Mouse (Mus musculus) small intestine, adult 2 months (tissue): ENCODE data around the gene Hdac9. TPM values are rescaled to one million over a fixed set of nuclear protein-coding genes. Genes with fewer than 3 reads are reported as not detected.

Experiments
- H3K27ac ChIP-seq: fragments of 200-500 bp; 2 replicates; pipeline ENCODE4 v1.5.1; 2012; ENCODE audit warnings: low read depth, low read length, control low read depth, inconsistent platforms; ENCODE audit not compliant: insufficient read depth
- H3K27me3 ChIP-seq: fragments of 200-500 bp; 2 replicates; pipeline ENCODE4 v1.6.1; 2012; ENCODE audit warnings: mild to moderate bottlenecking, moderate library complexity, low read length, inconsistent platforms; ENCODE audit not compliant: control insufficient read depth, insufficient read depth
- H3K36me3 ChIP-seq: fragments of 200-500 bp; 2 replicates; pipeline ENCODE4 v1.6.1; 2012; ENCODE audit warnings: mild to moderate bottlenecking, low read length, control low read depth, inconsistent platforms; ENCODE audit not compliant: control insufficient read depth, insufficient read depth
- H3K4me1 ChIP-seq: fragments of 200-500 bp; 2 replicates; pipeline ENCODE4 v1.6.1; 2012; ENCODE audit warnings: low read length, inconsistent platforms, mixed read lengths; ENCODE audit not compliant: control insufficient read depth, insufficient read depth, insufficient read length
- H3K4me3 ChIP-seq: fragments of 200-500 bp; 2 replicates; pipeline ENCODE4 v1.5.1; 2012; ENCODE audit warnings: low read depth, mild to moderate bottlenecking, control low read depth, inconsistent platforms, low read length, moderate library complexity
- CTCF ChIP-seq: fragments of 200-500 bp; IDR thresholded peaks from 2 replicates; pipeline ENCODE4 v1.5.1; 2012; ENCODE audit warnings: low read depth, mild to moderate bottlenecking, control low read depth, inconsistent platforms, low read length, moderate library complexity, mixed read lengths; ENCODE audit not compliant: insufficient replicate concordance, insufficient read length; ENCODE audit errors: extremely low read depth
- POLR2A ChIP-seq: fragments of 200-500 bp; IDR thresholded peaks from 2 replicates; pipeline ENCODE4 v1.6.1; 2012; ENCODE audit warnings: low read depth, mild to moderate bottlenecking, control low read depth, inconsistent platforms, low read length, moderate library complexity
- WGBS: fragments of 180-500 bp; shearing (Covaris S2); methylation state at CpG from one replicate; pipeline ENCODE4 v1.1.7; 2018; 5-methylcytosine and 5-hydroxymethylcytosine counted together
- polyA plus RNA-seq: library from polyadenylated mRNA; depleted of rRNA; stranded (reverse); fragments of >200 nt; gene quantifications from 2 replicates; pipeline ENCODE4 v1.2.3, GENCODE M21; 2012

Gene Hdac9
- polyA plus RNA-seq, 1 experiment: 0.84 TPM

- 65% methylated on average over 2 of the region's 2 CpGs for WGBS
- H3K27ac ChIP-seq: no peak overlapping the region
- H3K36me3 ChIP-seq: no peaks in the 10 kb centered on the region
- H3K27me3 ChIP-seq: no peaks in the 10 kb centered on the region
- TF ChIP-seq POLR2A: no peak
- TF ChIP-seq CTCF: no peak
- no peak overlapping the region for H3K4me3 ChIP-seq
- H3K4me1 ChIP-seq: no peaks in the 10 kb centered on the region
These were observed 395.4 kb downstream of the Hdac9 start for GRCm38 (mm10) chr12:34521468-34521867.

GRCm38 (mm10) chr12:34516769-34517562 is 399.9 kb downstream of the Hdac9 start:
- TF ChIP-seq POLR2A: no peak
- WGBS: 59% methylated on average over 6 of the region's 6 CpGs
- no peaks in the 10 kb centered on the region for H3K4me1 ChIP-seq
- H3K4me3 ChIP-seq: no peak overlapping the region
- H3K27ac ChIP-seq: no peak overlapping the region
- H3K27me3 ChIP-seq: no peaks in the 10 kb centered on the region
- H3K36me3 ChIP-seq: no peaks in the 10 kb centered on the region

- WGBS: 89% methylated on average over 1 of the region's 1 CpGs
- no peaks in the 10 kb centered on the region for H3K4me1 ChIP-seq
- no peak overlapping the region for H3K27ac ChIP-seq
- H3K27me3 ChIP-seq: no peaks in the 10 kb centered on the region
- no peaks in the 10 kb centered on the region for H3K36me3 ChIP-seq
- TF ChIP-seq CTCF (no peak), POLR2A (no peak)
- no peak overlapping the region for H3K4me3 ChIP-seq
These were observed 410.6 kb downstream of the Hdac9 start for GRCm38 (mm10) chr12:34506345-34506744.

GRCm38 (mm10) chr12:34498751-34499626 is 417.9 kb downstream of the Hdac9 start:
- no peak for TF ChIP-seq CTCF
- no peak for TF ChIP-seq POLR2A
- Histone ChIP-seq H3K4me1 (no peaks in the 10 kb centered on the region), H3K27ac (no peak overlapping the region), H3K27me3 (no peaks in the 10 kb centered on the region), H3K4me3 (no peak overlapping the region), H3K36me3 (no peaks in the 10 kb centered on the region)
- WGBS: 73% methylated on average over 9 of the region's 9 CpGs

GRCm38 (mm10) chr12:34498331-34498730 is 418.6 kb downstream of the Hdac9 start:
- no peak overlapping the region for H3K27ac ChIP-seq
- 83% methylated on average over 8 of the region's 8 CpGs for WGBS
- no peak overlapping the region for H3K4me3 ChIP-seq
- no peaks in the 10 kb centered on the region for H3K4me1 ChIP-seq
- no peaks in the 10 kb centered on the region for H3K27me3 ChIP-seq
- no peaks in the 10 kb centered on the region for H3K36me3 ChIP-seq
- TF ChIP-seq CTCF (no peak), POLR2A (no peak)

GRCm38 (mm10) chr12:34497702-34498101 is 419.2 kb downstream of the Hdac9 start:
- H3K27ac ChIP-seq: no peak overlapping the region
- TF ChIP-seq POLR2A (no peak), CTCF (no peak)

GRCm38 (mm10) chr12:34495940-34496339 is 421.0 kb downstream of the Hdac9 start:
- WGBS: 57% methylated on average over 3 of the region's 3 CpGs
- Histone ChIP-seq H3K27ac (no peak overlapping the region), H3K36me3 (no peaks in the 10 kb centered on the region), H3K4me1 (no peaks in the 10 kb centered on the region), H3K4me3 (no peak overlapping the region), H3K27me3 (no peaks in the 10 kb centered on the region)
- TF ChIP-seq POLR2A: no peak
- TF ChIP-seq CTCF: no peak

More at GRCm38 (mm10) chr12:34497702-34498101, 419.2 kb downstream of the Hdac9 start:
- Histone ChIP-seq H3K27me3 (no peaks in the 10 kb centered on the region), H3K4me3 (no peak overlapping the region), H3K4me1 (no peaks in the 10 kb centered on the region), H3K36me3 (no peaks in the 10 kb centered on the region)
- 83% methylated on average over 3 of the region's 3 CpGs for WGBS
